Mouse (Mus musculus) frontal cortex, postnatal 10 days (tissue): Measurements from ENCODE around the gene Gm10295.

Experiments
- DNase-seq, 2 experiments: peaks; one replicate each; pipeline ENCODE4 v3.0.0; 2022; ENCODE audit warnings: low spot score in 2 of 2, mixed read lengths in 1 of 2

The Gm10295 gene

GRCm38 (mm10) chr7:71351364-71351763 lies at the start of gene Gm10295:
TSS of gene Gm10295 (minus strand) at chr7:71351485.
- DNase-seq: no peak

GRCm38 (mm10) chr7:71401032-71401431 lies 49.7 kb upstream of the Gm10295 start:
- no peak for DNase-seq

- no peak for DNase-seq
Measured at GRCm38 (mm10) chr7:71399891-71400632, 48.8 kb upstream of the Gm10295 start.

GRCm38 (mm10) chr7:71398959-71399756 lies 47.9 kb upstream of the Gm10295 start:
- DNase-seq: no peak

- DNase-seq: no peak
Measured at GRCm38 (mm10) chr7:71398389-71398788, 47.1 kb upstream of the Gm10295 start.

GRCm38 (mm10) chr7:71392795-71393341 lies 41.6 kb upstream of the Gm10295 start:
- no peak for DNase-seq

GRCm38 (mm10) chr7:71391333-71391732 lies 40.0 kb upstream of the Gm10295 start:
- DNase-seq: no peak

- DNase-seq: no peak
Measured at GRCm38 (mm10) chr7:71390291-71390690, 39.0 kb upstream of the Gm10295 start.

GRCm38 (mm10) chr7:71386050-71386449 lies 34.8 kb upstream of the Gm10295 start:
- DNase-seq: no peak

GRCm38 (mm10) chr7:71384921-71385320 lies 33.6 kb upstream of the Gm10295 start:
- no peak for DNase-seq

GRCm38 (mm10) chr7:71383341-71384130 lies 32.3 kb upstream of the Gm10295 start:
- DNase-seq: peak in 1 of 2 experiments; percentile 19

- no peak for DNase-seq
Measured at GRCm38 (mm10) chr7:71379826-71380825, 28.8 kb upstream of the Gm10295 start.

GRCm38 (mm10) chr7:71378812-71379760 lies 27.8 kb upstream of the Gm10295 start:
- DNase-seq: peak in 1 of 2 experiments; percentile 12

GRCm38 (mm10) chr7:71377983-71378382 lies 26.7 kb upstream of the Gm10295 start:
- DNase-seq: no peak

GRCm38 (mm10) chr7:71374059-71374458 lies 22.8 kb upstream of the Gm10295 start:
- no peak for DNase-seq

- no peak for DNase-seq
Measured at GRCm38 (mm10) chr7:71371916-71372315, 20.6 kb upstream of the Gm10295 start.

- no peak for DNase-seq
Measured at GRCm38 (mm10) chr7:71370746-71371145, 19.5 kb upstream of the Gm10295 start.

- no peak for DNase-seq
Measured at GRCm38 (mm10) chr7:71370128-71370527, 18.8 kb upstream of the Gm10295 start.

GRCm38 (mm10) chr7:71368543-71369181 lies 17.4 kb upstream of the Gm10295 start:
- DNase-seq: no peak
